Mouse (Mus musculus) testis, postnatal 14 days (tissue): Measurements from ENCODE around the gene Atp9a.

Experiments
- DNase-seq: peaks from one replicate; pipeline ENCODE4 v3.0.0; 2021; ENCODE audit warnings: low spot score

Gene Atp9a

GRCm38 (mm10) chr2:168600750-168601490, 141.3 kb downstream of the Atp9a start:
- no peak for DNase-seq

DNA sequence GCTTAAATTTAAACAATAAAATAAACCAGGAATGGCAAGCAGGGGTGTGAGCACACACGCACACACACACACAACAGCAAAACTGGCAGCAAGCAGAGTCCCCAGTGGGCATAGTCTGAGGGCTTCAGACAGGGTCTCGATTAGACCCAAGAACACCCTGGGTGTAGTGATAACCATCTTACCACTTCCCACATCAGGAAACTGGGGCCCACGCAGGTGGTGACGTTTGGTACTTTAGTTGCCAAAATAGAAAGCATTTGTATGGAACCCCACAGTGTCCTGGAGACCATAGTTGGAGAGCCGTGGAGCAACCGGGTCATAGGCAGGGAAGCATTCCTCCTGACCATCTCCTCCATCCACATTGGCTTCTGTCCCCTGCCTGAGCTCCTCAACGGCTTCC, 146.5 kb downstream of the Atp9a start:
- no peak for DNase-seq

GRCm38 (mm10) chr2:168593676-168594075, 148.5 kb downstream of the Atp9a start:
- DNase-seq, result no peak

GRCm38 (mm10) chr2:168593004-168593403, 149.2 kb downstream of the Atp9a start:
- no peak for DNase-seq

DNA sequence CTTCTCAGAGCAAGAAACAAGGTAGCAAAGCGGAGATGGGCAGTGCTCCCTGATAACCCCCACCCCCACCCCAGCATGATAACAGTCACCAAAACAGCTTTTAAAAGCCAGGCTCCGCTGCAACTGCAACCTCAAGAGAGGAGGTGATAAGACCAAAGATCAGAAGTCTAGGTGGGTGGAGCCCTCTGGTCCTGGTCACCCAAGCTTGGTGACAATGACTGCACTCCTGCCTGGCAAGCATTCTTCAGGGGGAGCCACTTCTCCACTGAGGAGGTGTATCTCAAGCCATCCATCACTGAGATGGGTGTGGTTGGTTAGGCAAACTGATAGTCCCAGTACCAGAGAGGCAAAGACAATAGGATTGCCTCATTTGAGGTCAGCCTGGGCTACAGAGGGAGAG, 151.1 kb downstream of the Atp9a start:
- no peak for DNase-seq

GRCm38 (mm10) chr2:168590556-168590955, 151.7 kb downstream of the Atp9a start:
- no peak for DNase-seq

DNA sequence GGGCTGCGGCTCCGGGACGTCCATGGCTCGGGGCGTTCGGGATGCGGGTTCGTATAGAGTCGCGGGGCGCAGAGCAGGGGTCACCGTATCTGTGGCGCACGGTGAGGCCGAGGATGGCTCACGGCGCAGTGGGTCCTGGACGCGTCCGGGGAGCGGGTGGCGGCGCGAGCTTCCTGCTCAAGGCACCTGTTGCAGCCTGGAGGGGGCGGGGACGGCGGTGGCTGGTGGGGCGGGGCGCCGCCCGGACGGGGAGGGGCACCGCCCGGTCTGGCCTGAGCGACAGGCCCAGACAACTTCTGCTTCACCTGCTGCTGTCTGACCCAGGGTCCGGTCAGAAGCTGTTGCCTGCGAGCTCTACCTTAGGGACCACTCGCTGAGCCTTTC, 152.0 kb downstream of the Atp9a start:
- no peak for DNase-seq

GRCm38 (mm10) chr2:168589368-168590167, 152.6 kb downstream of the Atp9a start:
- DNase-seq, result no peak

GRCm38 (mm10) chr2:168588591-168589367, 153.4 kb downstream of the Atp9a start:
- DNase-seq, result no peak

- DNase-seq, result no peak
Observed at GRCm38 (mm10) chr2:168587159-168587558, 155.1 kb downstream of the Atp9a start.

DNA sequence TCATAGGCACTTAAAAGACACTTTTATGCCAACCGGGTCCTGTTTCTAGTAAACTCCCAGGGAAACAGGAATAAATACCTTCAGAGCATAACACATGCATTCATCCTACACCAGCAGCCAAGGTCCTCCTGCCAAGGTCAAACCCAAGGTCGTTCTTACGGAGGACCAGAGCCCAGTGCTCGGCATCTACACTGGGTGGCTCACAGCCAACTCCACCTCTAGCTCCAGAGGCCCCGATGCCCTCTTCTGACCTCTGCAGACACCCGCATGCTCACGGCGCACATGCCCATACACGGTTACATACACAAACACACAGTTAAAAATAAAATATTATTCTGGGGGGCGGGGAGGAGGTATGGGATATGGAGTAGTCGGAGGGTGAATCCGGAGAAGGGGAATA, 155.7 kb downstream of the Atp9a start:
- peak; percentile 57 for DNase-seq

- no peak for DNase-seq
Observed at GRCm38 (mm10) chr2:168584857-168585256, 157.4 kb downstream of the Atp9a start.
